Mouse (Mus musculus): ENCODE data around the gene Gm11084.

GRCm38 (mm10) chr2:72952979-72953378 lies 33.5 kb downstream of the Gm11084 start:
- TF ChIP-seq CTCF (IDR thresholded peaks at IDR 0.05; ENCODE audit: control insufficient read depth, insufficient read depth, insufficient replicate concordance, low read depth, low read length), result no peak
- no peak for TF ChIP-seq POLR2A (IDR thresholded peaks at IDR 0.05; ENCODE audit: control insufficient read depth, low read depth, low read length)

Data from testis, adult 2 months (tissue).